Mouse (Mus musculus): ENCODE data around the gene Ubqln4. TPM values are rescaled to one million over a fixed set of nuclear protein-coding genes. Genes with fewer than 3 reads are reported as not detected.

Ubqln4 gene
- total RNA-seq, 2 experiments from 2014 or later = 5.7 to 7.9 TPM

DNA sequence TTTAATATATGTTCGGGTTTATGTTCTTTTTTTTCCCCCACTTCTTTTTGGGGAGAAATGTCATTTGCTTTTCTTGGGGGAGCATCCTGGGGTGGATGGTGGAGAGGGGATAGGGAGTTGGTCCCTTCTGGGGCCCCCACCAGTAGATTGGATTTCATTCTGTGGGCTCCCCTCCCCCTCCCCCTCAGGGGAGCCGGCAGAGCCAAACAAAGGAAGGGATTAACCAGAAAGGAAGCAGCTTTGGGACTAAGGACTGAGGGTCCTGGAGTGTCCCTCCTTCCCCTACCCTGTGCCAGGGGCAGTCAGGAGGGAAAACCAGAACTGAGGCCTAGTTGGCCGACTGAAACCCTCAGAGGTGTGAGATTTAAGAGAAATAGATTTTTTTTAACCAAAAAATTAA lies 14.2 kb upstream of the Ubqln4 start:
- no peak for ATAC-seq (replicated peaks; ENCODE audit: low FRiP score, poor library complexity, severe bottlenecking)

- no peak for ATAC-seq (replicated peaks; ENCODE audit: low FRiP score, poor library complexity, severe bottlenecking)
Measured at GRCm38 (mm10) chr3:88540085-88540484, 13.5 kb upstream of the Ubqln4 start.

- ATAC-seq (replicated peaks; ENCODE audit: low FRiP score, poor library complexity, severe bottlenecking) = no peak
Measured at GRCm38 (mm10) chr3:88541622-88542401, 11.7 kb upstream of the Ubqln4 start.

DNA sequence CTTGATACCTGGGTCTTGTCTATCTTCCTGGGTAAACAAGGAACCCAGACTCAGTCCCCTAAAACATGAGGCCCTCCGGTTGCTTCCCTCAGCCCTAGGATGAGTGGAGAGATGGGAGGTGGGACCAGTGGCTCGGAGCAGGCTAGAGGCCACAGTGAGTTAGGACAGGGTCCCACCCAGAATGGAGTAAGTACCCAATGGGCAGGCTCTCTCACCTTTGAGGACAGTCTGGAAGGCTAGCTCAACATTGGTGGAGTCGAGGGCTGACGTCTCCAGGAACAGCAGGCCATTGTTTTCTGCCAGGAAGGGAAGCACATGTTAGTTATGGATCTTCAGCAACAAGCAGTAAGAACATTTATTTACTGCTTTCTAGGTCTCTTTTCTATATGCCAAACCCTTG lies 11.1 kb upstream of the Ubqln4 start:
- ATAC-seq (replicated peaks; ENCODE audit: low FRiP score, poor library complexity, severe bottlenecking) = no peak

- no peak for ATAC-seq (replicated peaks; ENCODE audit: low FRiP score, poor library complexity, severe bottlenecking)
Measured at GRCm38 (mm10) chr3:88543174-88543573, 10.4 kb upstream of the Ubqln4 start.

DNA sequence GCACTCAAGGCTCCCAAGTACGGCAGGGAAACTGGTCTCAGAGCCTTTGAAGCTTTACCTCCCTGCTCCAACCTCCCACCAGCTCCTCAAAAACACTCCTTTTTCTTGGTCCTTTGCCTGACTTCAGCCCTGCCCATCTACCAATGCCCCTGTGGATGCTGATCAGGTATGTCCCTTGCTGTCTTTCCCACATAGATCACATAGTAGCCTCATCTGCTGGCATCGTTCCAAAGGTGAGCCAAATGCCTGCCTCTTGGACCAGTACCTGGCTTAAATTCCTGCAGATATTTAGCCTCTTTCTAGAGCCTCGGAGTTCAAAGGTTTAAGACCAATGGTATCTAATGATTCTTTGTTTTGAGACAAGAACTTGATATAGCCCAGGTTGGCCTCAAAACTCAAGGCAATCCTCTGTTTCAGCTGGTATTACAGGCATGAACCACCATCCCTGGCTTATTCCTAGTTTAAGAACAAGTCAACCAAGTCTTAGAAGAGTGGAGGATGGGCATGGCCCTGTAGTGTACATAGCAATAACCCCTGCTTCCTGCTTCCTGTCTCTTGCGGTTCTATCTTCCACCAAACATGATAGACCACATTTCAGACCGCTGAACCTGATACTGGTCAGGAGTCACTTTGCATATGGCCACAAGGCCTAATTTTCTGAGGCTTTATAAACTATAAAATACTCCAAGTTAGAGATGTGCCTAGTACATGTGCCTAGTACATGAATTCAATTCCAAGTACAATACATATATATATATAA lies 9.7 kb upstream of the Ubqln4 start:
- ATAC-seq (replicated peaks; ENCODE audit: low FRiP score, poor library complexity, severe bottlenecking) = no peak

DNA sequence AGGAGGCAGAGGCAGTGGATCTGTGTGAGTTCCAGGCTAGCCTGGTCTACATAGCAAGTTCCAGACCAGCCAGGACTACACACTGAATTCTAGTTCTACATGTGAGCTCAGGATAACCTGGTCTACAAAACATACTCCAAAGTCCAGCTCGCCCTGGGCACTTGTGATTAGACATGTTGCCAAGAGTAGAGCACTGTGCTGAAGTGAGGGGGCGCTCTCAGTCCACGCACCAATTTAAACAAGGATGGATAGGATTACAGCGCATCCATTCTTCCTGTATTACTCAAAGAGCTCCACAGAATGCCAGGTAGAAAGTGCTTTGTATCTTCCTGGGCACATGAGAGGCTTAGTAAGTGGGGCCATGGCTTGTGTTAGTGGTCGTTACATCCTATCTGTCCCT lies 9.0 kb upstream of the Ubqln4 start:
- no peak for ATAC-seq (replicated peaks; ENCODE audit: low FRiP score, poor library complexity, severe bottlenecking)

- no peak for ATAC-seq (replicated peaks; ENCODE audit: low FRiP score, poor library complexity, severe bottlenecking)
Measured at GRCm38 (mm10) chr3:88544955-88545591, 8.5 kb upstream of the Ubqln4 start.

GRCm38 (mm10) chr3:88546674-88547418 lies 6.7 kb upstream of the Ubqln4 start:
- 0 out of 2 replicates have a peak, but pooled peaks have one; percentile 17 for ATAC-seq (replicated peaks; ENCODE audit: low FRiP score, poor library complexity, severe bottlenecking)

GRCm38 (mm10) chr3:88548180-88548917 lies 5.2 kb upstream of the Ubqln4 start, which contains the start of gene Rab25:
Gene Rab25 (minus strand): TSS chr3:88548300.
- ATAC-seq (replicated peaks; ENCODE audit: low FRiP score, poor library complexity, severe bottlenecking) = no peak

- no peak for ATAC-seq (replicated peaks; ENCODE audit: low FRiP score, poor library complexity, severe bottlenecking)
Measured at GRCm38 (mm10) chr3:88551586-88551985, 2.0 kb upstream of the Ubqln4 start.

DNA sequence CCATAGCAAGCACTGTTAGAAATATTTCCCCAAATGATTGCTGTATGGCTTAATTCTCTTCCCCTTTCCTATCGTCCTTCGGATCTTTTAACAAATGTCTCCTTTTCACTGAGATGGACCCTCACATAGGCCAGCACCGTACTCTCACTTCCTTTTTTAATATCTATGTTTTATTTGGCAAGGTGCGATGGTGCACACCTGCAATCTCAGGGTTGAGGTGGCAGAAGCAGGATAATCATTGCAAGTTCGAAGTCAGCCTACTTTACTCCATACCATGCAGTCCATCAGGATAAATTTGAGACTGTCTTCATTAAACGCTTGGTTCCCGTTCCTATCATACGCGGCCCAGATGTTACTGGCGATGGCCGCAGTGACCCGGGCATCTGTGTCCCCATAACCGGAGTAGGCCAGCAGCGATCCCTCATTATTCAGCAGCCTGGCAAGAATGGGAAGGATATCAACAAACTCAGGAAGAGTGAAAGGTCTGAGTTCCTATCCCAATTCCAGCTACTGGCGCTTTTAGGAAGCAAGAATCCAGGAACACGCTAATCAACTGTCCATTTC lies 1.4 kb upstream of the Ubqln4 start:
- ATAC-seq (replicated peaks; ENCODE audit: low FRiP score, poor library complexity, severe bottlenecking) = 0 out of 2 replicates have a peak, but pooled peaks have one; percentile 4

DNA sequence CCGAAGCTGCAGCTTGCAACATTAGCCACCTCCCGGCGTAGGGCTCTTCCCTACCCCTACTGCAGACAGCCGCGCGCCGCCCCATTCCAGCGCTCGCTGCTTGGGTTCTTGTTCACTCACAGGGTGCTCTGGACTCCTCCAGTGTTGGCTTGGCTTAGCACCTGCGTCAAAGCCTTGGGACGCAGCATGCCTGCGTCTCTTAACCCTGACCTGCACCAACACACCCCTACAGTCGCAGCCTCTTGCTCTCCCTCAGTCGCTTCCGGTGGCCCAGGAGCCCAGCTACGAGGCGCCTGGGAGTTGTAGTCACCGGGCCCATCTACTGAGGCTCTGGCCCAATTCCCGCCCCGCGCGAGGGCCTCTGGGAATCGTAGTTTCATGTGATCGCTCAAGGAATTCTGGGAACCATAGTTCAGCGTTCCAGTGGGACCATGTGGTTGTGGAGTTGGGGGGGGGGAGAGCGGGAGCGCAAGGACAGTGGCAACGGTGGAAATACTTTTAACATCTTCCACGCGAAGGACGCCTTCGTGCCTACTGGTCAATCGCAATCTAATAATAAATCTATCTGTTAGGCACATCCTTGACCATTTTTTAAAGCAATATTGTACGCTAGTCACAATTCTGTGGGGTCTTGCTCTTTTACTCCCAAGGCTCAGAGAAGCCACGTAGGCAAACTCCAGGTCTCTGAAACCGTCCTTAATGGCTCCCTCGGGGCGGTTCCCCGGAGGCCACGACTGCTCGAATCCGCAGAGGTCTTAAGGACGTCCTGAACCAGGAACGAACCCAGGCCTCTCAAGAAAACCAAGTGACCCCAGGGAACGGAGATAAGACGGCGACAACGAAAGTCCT lies 658 bp upstream of the Ubqln4 start, which contains the start of gene Lamtor2:
Lamtor2 (minus strand) TSS at position 399 of the 849 bp plus-strand sequence.
- ATAC-seq (replicated peaks; ENCODE audit: low FRiP score, poor library complexity, severe bottlenecking) = peak; percentile 92

- peak; percentile 41 for ATAC-seq (replicated peaks; ENCODE audit: low FRiP score, poor library complexity, severe bottlenecking)
Measured at GRCm38 (mm10) chr3:88553880-88554586, 475 bp downstream of the Ubqln4 start.

DNA sequence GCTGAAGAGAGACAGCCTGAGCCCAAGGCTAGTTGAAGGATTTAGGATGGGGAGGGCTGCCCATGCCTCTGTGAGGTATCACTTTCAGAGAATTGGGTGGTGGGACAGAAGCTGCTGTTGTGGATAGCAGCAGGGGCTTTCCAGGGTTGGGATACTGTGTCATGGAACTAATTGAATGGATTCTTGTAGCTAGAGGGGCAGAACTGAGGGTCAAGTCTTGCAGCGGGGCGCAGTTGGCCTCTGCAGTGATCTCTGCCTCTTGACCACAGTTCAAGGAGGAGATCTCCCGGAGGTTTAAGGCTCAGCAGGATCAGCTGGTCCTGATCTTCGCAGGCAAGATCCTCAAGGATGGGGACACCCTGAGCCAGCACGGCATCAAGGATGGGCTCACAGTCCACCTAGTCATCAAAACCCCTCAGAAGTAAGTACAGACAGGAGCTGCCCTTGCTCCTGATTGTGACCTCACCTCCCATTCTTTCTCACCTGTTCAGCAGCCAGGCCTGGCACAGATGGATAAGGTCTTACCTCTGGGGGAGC lies 1.6 kb downstream of the Ubqln4 start:
- no peak for ATAC-seq (replicated peaks; ENCODE audit: low FRiP score, poor library complexity, severe bottlenecking)

DNA sequence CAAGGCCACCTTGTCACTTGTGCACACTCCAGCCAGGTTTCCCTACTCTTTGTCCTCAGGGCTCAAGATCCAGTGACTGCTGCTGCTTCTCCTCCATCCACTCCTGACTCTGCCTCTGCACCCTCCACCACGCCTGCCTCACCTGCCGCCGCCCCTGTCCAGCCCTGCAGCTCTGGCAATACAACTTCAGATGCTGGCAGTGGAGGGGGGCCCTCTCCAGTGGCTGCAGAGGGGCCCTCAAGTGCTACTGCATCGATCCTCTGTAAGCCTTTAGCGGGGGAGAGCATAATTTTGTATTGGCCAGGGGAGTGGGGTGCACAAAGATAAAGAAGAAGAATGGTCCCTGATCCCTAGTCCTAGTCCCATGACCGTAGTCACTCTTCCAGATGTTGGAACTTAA lies 2.2 kb downstream of the Ubqln4 start:
- no peak for ATAC-seq (replicated peaks; ENCODE audit: low FRiP score, poor library complexity, severe bottlenecking)

- ATAC-seq (replicated peaks; ENCODE audit: low FRiP score, poor library complexity, severe bottlenecking) = no peak
Measured at GRCm38 (mm10) chr3:88556616-88557015, 3.1 kb downstream of the Ubqln4 start.

Data from erythroblast, adult 5-6 weeks (primary cell).